Mouse (Mus musculus) lung, postnatal 14 days (tissue): Measurements from ENCODE around the gene Tnfsf14.

Source experiments
- DNase-seq: peaks from one replicate; pipeline ENCODE4 v3.0.0; 2021

Tnfsf14 gene

GRCm38 (mm10) chr17:57201841-57202724 is 8.1 kb upstream of the Tnfsf14 start:
- no peak for DNase-seq

GRCm38 (mm10) chr17:57198252-57198651 is 4.3 kb upstream of the Tnfsf14 start:
- DNase-seq, result no peak

- DNase-seq, result no peak
Observed at GRCm38 (mm10) chr17:57195326-57196010, 1.5 kb upstream of the Tnfsf14 start.

- DNase-seq, result no peak
Observed at GRCm38 (mm10) chr17:57194771-57195170, 794 bp upstream of the Tnfsf14 start.

- no peak for DNase-seq
Observed at GRCm38 (mm10) chr17:57188510-57189192, 5.3 kb downstream of the Tnfsf14 start.

GRCm38 (mm10) chr17:57185641-57186040 is 8.3 kb downstream of the Tnfsf14 start:
- no peak for DNase-seq

GRCm38 (mm10) chr17:57182871-57183270 is 11.1 kb downstream of the Tnfsf14 start:
- no peak for DNase-seq

- peak; percentile 32 for DNase-seq
Observed at GRCm38 (mm10) chr17:57180363-57180762, 13.6 kb downstream of the Tnfsf14 start.

- DNase-seq, result no peak
Observed at GRCm38 (mm10) chr17:57173351-57173750, 20.6 kb downstream of the Tnfsf14 start.

GRCm38 (mm10) chr17:57172378-57172777 is 21.6 kb downstream of the Tnfsf14 start:
- no peak for DNase-seq

GRCm38 (mm10) chr17:57170616-57171260 is 23.2 kb downstream of the Tnfsf14 start:
- DNase-seq, result no peak

GRCm38 (mm10) chr17:57166800-57167791 is 26.9 kb downstream of the Tnfsf14 start:
- DNase-seq, result peak; percentile 94

GRCm38 (mm10) chr17:57153787-57154186 is 40.2 kb downstream of the Tnfsf14 start:
- no peak for DNase-seq

- no peak for DNase-seq
Observed at GRCm38 (mm10) chr17:57153006-57153405, 41.0 kb downstream of the Tnfsf14 start.

- DNase-seq, result no peak
Observed at GRCm38 (mm10) chr17:57148994-57149803, 44.8 kb downstream of the Tnfsf14 start, which contains the start of gene Cd70. Cd70 (minus strand) TSS chr17:57149777.

- no peak for DNase-seq
Observed at GRCm38 (mm10) chr17:57148343-57148742, 45.6 kb downstream of the Tnfsf14 start.

GRCm38 (mm10) chr17:57145115-57145514 is 48.9 kb downstream of the Tnfsf14 start:
- no peak for DNase-seq

GRCm38 (mm10) chr17:57143704-57144103 is 50.3 kb downstream of the Tnfsf14 start:
- DNase-seq, result no peak

GRCm38 (mm10) chr17:57139708-57140107 is 54.3 kb downstream of the Tnfsf14 start:
- DNase-seq, result no peak
